Mouse (Mus musculus) cortical plate, adult 2 months (tissue): Measurements from ENCODE around the gene Uspl1.
"Not testable (repeated sequence)": the region's sequence is repeated elsewhere in the genome, so short reads cannot be mapped to it uniquely, and the experiment has no call there.

Source experiments
- CTCF ChIP-seq: fragments of 200-500 bp; IDR thresholded peaks from 2 replicates; pipeline ENCODE4 v1.5.1; 2011; ENCODE audit warnings: mild to moderate bottlenecking, control low read depth, low read length; ENCODE audit not compliant: insufficient read depth; ENCODE audit errors: extremely low read depth
- POLR2A ChIP-seq: fragments of 200-500 bp; IDR thresholded peaks from 2 replicates; pipeline ENCODE4 v1.6.1; 2011; ENCODE audit warnings: mild to moderate bottlenecking, low read length, control low read depth; ENCODE audit not compliant: insufficient read depth; ENCODE audit errors: extremely low read depth

GRCm38 (mm10) chr5:149141155-149141554 lies 43.0 kb upstream of the Uspl1 start:
- not testable (repeated sequence) for TF ChIP-seq CTCF, POLR2A
